Mouse (Mus musculus) NIH3T3 (cell line): ENCODE data around the gene Mcts2.

ENCODE experiments used
- DNase-seq: peaks from one replicate; pipeline ENCODE4 v3.0.0-alpha.2; 2012; ENCODE audit warnings: low read depth

Mcts2 gene

DNA sequence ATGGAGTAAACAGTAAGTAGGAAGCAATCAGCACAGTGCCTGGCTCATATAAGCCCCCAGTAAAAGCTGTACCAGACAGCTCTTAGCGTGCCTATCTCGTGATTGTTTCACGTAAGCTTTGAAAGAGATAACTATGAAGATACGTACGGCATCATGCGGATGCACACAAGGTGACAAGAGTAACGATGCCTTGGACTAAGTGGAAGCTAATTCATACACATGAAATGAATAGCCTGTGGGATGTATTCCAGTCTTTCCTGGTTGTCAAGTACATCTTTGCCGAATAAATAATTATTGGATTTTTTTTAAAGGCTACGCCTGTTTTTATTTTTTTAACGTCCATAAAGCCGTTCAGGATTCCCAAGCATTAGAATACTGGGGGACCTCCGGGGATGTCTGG lies 436 bp upstream of the Mcts2 start:
- no peak for DNase-seq

DNA sequence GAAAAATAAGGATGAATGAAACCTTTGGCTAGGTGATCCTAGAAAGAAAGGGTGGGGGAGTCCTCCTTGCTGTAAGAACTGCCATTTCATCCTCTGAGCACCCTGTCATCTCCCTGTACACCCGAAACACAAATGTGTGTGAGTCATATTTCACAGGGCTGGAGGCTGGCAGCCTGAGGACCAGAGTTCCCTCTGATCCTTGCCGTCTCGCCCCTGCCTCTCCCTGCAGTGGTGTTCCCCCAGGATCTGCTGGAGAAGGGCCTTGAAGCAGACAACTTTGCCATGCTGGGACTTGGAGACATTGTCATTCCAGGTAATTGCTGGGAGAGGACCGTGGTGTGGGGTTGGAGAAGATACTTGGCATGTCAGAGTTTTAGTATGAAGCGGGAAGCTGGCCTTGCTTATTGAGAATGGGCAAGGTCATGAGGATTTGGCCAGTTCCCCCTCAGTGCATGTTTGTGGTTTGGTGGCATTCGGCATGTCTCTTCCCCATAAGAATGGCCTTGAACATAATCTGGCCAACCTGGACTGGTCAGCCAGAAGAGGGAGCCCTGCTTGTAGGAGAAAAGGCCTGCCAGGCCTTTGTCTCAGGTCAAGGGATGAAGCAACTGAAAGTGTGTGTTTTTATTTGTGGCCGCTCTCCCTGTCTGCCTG lies 4.9 kb downstream of the Mcts2 start:
- DNase-seq = peak; percentile 72

DNA sequence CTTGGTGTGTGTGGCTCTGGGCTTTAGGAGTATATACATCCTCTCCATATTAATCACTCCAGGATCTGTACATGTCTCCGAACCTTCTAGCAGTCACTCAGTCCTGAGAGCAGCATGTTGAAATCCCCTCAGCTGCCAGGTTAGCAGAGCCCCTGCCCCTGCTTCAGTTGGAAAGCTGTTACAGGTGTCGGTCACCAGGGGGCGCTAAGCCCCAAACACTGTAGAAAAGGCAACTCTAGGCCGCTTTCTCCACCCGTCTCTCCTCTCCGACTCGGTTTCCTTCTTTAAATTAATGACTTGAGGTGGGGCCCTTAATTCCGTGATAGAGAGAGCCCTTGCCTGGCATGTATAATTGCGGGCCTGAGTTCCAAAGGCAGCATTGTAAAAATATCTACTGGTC lies 6.4 kb downstream of the Mcts2 start:
- DNase-seq = peak; percentile 84

DNA sequence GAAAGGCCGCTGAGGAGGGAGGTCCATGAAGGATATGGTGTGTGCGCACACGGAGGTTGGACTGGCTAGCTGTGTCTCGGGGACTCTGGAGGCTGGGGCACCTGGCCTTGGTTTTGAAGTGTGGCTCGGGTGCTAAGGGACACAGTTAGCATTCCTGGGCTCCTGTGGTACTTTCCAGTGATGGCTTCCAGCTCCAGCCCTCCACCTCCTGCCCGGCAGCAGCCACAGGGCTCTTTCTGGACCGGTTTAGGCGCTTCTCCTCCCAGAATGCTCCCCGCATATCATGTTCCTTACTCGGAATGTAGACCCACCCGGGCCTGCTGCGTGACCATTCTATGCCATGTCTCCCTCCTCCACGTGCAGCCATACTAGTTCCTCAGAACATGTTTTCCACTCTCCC lies 6.9 kb downstream of the Mcts2 start:
- DNase-seq = no peak

DNA sequence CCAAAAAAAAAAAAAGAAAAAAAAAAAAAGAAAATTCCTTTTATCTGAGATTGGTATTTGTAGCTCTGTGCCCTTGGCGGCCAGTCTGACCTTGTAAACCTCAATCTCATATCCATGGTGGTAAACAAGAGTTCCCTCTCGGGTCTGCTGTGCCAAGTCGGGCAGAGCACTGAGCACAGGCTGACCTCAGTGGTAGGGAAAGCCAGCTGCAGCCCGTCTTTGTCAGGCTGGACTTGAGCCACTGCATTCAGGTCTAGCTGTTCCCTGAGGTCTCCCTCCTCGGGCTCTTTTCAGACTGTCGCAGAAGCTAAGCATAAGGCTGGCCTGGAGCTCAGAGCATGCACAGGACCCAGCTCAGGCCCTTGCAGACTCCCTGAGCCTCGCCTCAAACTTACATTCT lies 7.9 kb downstream of the Mcts2 start:
- no peak for DNase-seq

DNA sequence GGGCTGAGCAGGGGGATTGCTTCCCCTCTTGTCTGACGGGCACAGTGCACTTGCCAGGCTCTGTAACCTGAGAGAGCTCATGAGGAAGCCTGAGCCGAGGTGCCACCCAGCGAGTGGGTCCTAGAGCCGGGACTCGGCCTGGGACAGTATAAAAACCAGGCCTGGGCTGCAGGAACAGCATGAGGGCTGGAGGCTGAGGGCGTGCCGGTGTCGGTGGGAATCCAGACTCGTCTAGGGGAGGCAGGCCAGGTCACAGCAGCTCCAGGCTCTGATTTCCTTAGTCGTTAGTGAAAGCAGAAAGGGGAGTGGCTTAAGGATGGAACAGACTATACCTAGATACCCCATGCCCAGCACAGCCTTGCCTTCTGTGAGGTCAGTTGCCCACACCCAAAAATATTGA lies 9.2 kb downstream of the Mcts2 start:
- no peak for DNase-seq

DNA sequence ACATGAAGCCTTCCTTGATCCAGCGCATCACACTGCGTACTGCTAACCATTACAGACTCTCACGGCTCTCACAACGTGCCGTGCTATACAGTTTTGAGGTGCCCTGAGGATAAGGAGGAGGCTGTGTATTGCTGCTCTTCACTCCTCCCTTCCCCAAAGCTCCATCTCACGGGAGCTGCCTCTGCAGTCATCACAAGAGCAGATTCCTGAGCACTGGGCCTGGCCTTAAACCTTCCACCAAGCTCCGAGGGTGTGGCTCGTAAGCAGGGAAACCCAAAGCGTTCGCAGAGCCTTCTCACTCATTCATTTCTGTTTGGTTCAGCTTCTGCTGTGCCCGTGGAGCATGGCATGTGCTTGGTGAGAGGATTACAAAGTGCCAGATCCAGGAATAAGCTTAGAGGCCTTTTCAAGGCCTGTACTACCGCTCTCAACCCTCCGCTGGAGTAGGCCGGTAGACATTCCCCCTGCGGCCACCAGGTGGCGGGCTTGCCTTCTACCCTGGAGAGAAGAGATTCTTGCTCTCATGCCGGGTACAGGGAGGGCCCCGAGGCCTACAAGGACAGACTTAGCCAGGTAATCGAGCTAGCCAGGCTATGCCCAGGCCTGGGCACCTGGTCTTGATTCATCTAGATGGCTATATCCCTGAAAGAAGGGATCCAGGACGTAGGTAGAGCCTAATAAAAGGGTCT lies 9.8 kb downstream of the Mcts2 start:
- peak; percentile 96 for DNase-seq

DNA sequence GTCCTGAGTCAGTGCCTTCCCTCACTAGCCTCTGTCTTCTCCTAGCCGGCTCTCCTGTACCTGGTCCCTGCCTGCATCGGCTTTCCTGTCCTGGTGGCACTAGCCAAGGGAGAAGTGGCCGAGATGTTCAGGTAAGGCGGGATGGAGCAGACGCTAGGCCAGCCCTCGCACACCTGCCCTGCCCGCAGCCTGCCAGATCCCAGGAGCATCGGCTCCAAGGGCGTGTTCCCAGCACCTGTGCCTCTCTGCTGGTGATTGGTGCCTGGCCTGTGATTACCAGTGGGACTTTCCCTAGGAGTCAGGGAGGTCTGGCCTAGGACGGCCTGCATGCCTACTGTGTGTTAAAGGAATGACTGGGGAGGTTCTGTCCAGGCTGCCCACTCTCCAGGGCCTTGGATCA lies 13.3 kb downstream of the Mcts2 start:
- no peak for DNase-seq

DNA sequence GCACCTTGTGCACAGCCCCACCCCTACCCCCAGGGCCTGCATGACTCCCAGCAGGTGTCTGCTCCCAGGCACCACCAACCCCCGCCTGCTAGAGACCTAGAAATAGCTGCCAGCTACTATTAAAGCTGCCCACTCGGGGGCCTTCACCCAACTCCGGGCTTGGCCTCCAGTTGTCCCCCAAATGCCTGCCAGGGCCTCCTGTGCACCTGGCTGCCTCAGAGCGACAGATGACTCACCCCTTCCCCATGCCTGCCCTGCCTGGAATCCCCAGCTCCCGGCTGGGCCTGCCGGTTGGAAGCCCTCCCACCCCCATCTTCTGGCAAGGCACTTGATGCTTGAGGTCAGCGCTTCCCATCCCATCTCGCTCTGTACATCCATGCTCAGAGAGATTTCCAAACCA lies 13.9 kb downstream of the Mcts2 start:
- DNase-seq = no peak

DNA sequence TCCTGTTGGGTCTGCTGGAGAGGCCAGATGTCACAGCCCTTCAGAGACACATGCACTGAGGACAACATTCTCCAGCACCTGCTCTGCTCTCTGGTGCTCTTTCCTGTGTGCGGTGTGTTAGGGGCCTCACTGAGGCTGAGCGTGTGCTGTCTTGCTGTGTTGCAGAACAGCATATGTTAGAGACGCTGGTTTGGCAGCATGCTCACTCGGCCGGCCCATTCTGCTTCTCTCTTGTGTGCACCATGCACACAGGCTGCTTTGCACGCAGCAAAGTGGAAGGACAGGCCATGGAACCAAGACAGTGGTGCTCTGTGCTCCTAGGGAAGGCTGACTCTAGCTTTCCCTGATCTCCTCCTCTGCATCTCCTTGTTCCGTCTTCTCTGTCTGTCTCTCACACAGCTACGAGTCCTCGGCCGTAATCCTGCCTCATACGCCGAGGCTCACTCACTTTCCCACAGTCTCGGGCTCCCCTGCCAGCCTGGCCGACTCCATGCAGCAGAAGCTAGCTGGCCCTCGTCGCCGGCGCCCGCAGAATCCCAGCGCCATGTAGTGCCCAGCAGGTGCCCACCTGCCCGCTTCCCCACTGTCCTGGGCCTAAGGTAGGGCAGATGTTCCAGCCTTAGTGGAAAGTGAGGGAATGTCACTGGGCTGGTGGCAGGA lies 16.9 kb downstream of the Mcts2 start:
- no peak for DNase-seq

DNA sequence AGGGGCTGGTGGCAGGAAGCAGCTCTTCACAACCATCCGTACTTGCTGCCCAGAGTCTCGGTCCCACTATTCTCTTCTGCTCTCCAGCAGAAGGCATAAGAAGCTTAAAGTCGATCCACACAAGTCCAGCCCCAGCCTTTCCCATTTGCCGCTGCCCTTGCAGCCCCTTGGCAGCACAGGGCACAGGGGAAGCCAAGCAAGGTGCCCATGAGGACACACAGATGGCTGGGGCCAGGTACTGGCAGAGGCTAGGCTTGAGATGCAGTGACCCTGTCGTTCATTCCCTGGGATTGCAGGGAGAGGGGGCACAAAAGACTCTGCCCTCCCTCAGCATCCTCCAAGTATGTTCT lies 17.4 kb downstream of the Mcts2 start:
- no peak for DNase-seq

DNA sequence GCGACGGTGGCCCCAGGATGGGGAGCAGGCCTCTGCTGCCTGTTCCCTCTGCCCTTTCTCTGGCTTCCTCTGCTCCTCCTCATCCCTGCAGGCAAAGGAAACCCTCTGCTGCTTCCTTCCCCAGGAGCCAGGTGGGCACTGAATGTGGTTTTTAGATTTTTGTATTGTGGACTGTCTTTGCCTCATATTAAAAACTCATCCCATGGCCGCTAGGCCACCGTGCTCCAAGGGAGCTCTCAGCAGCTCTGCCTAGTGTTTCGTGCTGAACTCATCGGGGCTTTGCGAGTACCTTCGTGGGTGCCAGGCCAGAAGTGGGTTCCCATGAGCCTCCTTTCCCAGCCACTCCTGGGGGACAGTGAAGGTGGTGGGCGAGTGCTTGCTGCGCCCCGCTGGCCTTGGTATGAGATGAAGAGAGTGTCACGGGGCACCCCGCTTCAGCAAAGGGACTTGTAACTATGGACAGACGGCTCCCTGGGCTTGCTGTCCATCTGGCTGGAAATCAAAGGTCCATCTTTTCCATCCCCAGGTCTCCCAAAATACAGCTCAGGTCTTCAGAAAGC lies 18.1 kb downstream of the Mcts2 start:
- DNase-seq = no peak

DNA sequence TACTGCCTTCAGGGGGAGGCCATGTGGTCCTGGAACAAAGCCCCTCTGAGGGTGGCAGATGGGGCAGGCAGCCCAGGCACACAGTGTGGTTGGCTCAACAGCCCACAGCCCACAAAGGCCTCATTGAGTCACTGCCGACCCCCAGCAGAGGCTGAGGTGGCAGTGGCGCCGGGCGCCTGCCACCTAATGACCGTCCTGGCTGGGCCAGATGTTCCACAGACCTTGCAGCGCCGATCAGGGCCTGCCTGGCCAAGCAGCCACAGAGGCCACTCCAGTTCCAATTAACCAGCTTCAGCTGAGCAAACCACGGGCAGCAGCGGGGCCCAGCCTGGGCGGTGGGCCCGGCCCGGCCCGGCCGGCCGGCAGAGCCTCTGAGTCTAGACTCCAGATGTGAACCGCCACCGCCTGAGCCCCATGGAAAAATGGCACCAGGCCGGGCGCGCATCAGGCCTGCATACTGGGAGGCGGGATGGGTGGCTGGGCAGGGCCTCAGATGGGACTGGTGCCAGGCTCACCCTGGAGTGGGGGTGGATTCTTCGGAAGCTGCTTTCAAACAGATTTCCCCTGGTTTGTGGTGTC lies 19.2 kb downstream of the Mcts2 start:
- DNase-seq = no peak

DNA sequence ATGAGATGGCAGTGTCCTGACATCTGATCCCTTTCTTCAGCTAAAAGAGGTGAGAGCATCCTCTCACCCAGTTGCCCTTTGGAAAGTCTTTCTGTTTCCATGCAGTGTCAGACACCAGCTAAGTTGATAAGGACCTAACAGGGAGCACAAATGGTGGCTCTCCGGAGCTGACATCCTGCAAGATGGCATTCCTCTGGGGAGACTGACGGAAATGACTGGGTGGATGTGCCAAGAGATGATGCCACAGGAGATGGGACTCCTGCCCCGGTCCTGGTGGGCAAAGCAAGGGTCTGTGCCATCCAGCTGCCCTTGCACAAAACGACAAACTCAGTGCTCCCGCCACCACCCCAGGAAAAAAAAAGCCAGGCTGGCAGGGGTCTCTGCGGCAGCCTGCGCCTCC lies 20.4 kb downstream of the Mcts2 start:
- DNase-seq = no peak

DNA sequence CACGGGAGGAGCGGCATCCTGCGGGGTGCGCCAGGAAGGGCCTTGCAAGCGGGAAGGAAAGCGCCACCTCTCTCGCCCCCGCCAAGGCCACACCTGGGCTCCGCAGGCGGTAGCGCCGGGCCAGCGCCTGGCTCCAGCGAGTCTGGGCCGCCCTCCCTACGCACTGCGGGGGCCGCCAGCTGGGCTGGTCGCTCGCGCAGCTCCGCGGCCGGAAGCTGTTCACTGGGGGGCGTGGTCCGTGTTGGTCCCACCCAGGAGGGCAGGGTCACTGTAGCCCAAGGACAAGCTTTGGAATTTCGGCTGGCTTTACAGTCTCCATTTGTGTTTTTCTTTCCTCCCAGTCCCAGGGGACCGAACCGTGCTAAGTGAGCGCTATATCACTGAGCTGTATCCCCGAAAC lies 20.8 kb downstream of the Mcts2 start:
- no peak for DNase-seq

DNA sequence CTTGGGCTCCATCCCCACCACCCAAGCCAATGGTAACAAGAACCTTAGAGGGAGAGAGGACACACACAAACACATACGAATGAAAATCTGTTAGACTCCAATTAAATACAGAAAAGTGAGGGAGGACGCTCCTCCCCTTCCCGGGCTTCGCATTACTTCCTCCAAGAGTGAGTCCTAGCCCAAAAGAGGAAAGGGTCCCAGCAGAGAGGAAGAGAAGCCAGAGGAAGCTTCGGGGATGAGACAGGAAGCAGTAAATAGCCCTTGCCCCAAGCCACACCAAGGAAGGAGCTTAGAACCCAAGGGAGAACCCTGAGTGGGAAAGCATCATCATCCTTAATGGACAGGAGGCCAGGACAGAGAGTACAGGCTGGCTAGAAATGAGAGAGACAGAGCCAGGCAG lies 22.2 kb downstream of the Mcts2 start:
- DNase-seq = no peak

DNA sequence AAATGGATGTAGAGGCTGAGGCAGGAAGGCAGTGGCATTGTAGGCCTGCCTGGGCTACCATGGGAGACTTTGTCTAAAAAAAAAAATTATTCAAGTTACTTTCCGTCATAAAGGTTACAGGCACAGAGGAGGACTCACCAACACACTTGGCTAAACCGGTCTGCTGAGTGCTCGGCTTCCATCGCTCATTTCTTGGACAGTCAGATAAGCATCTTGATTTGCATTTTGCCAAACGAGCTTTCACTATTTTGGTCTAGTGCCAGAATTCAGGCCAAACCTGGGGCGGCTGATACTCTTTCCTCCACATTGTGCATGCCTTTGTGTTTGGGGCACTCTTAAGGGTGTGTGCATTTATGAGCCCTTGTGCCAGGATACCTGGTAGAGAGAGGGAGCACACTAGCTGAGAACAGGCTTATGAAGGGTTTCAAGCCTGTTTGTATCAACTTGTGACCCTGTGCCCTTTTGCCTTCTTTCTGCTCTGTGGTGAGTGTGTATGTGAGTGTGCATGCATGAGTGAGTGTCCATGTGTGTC lies 29.5 kb downstream of the Mcts2 start:
- no peak for DNase-seq

DNA sequence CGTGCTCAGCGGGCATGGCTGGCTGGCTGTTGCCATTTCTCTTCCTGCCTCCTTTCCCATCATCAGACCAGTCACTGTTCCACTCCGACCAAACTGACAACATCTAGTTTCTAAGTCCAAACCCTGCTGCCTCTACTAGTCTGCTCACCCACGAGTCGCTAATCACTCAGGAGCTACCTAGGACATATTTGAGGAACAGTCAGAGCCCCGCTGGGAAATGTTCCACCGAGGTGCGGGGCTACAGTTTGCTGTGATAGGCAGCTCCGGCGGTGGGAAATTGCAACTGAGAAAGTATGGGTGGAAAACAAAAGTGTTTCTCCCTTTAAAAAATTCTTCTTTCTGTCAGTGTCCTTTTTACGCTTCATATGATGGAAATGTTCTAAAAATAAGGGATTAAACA lies 30.8 kb downstream of the Mcts2 start:
- no peak for DNase-seq

DNA sequence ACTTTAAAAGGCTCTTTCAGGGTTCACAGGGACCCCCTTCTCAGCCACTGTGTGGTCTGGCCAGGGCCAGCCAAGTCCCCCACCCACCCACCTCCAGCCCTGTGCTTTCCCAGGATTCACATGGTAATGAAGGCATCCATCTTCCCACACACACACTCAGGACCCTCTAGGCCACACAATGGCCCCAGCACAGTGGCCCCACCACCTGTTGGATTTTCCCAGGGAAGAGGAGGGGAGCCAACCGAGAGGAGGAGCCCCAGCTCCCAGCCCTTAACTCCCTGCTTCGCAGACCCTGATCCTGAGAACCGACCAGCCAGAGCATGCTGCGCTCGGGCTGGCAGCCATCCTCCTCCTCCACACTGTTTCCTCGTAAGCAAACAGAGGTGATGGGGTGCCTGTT lies 31.2 kb downstream of the Mcts2 start:
- DNase-seq = no peak

DNA sequence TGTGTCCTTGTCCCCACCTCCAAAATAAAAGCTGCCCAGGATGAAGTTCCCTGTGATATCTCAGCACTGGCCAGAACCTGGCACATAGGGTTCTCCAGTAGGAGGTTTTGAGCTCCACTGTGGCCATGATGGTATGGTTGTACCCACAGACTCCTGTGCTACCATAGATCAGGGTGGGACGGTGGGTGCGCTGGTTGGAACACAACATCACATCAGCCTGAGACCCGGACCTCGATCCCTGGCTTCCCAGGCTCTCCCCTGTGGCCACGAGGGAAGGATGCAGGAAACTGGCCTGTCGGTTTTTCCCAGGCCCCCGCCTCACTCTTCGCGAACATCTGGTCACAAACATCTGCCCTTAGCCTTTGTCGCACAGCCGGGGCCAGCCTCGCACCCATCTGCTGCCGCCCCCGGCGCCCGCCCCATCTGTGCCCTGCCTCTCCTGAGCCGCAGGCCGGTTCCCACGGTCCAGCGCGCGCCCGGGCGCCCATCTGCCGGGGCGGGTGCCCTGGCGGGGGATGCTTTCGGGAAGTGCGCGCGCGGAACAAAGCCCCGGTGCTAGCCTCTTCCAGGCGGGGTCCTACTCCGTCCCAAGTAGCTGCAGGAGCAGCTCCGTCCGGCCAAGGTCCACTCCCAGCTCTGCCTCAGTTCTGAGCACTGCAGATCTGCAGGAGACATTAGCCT lies 37.0 kb downstream of the Mcts2 start:
- no peak for DNase-seq

DNA sequence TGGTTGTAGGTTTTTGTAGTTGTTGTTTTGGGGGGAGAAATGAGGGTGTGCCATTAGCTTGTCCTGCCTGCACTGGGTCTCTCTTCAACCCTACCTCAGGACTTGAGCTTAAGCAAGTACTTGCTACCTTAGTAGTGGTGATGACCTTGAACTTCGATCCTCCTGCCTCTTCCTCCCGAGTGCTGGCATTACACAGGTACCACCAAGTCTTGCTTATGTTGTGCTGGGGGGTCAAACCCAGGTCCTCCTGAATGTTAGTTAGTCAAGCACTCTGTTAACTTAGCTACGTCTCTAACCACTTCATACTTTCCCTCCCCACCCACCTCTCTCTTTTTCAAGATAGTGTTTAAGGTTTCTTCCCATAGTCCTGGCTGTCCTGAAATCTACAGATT lies 37.5 kb downstream of the Mcts2 start:
- DNase-seq = no peak

DNA sequence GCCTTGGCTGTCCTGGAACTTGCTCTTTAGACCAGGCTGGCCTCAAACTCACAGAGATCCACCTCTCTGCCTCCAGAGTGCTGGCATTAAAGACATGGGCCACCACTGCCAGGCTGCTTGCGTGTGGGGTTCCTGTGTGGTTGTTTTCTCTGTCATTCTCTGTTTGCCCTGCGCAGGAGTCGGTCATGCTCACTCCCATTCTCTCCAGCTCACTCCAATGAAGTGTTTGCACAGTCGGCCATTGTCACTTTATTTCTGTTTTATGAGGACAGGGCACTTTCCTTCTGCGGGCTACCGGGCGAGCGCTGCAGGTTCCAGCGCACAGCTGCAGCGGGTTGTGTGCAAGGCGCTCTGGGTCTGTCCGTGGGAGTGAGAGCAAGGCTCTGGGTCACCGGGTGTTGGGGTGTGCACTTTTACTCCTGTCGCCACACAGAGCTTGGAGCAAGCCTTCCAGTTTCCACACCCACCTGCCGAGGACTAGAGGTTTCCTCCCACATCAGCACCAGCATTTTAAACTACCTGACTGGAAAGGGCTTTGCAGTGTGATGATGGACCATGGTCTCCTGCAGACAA lies 38.4 kb downstream of the Mcts2 start:
- DNase-seq = no peak
